Mouse (Mus musculus) MEL (cell line): ENCODE results near the gene St6galnac3. TPM values are rescaled to one million over a fixed set of nuclear protein-coding genes. Genes with fewer than 3 reads are reported as not detected.

Experiments
- DNase-seq: peaks from one replicate; pipeline ENCODE4 v3.0.0; 2011; ENCODE audit warnings: low read depth, low spot score
- H3K27ac ChIP-seq: 2 replicates; pipeline ENCODE4 v1.5.1; 2012; ENCODE audit warnings: low read depth, mild to moderate bottlenecking, control low read depth, low read length, moderate library complexity; ENCODE audit not compliant: control insufficient read depth
- H3K27me3 ChIP-seq, 2 experiments: fragments of 150-350 bp in 1 of 2; sonication (generic) in 1 of 2; 2 replicates each; pipeline ENCODE4 v1.6.1; 2012; ENCODE audit warnings: low read length in 2 of 2, mild to moderate bottlenecking in 2 of 2, improper control_type of control experiment in 1 of 2, moderate library complexity in 1 of 2; ENCODE audit not compliant: insufficient read depth in 2 of 2, control insufficient read depth in 1 of 2
- H3K36me3 ChIP-seq, 2 experiments: 2 replicates each; pipeline ENCODE4 v1.6.1; 2012 to 2014; ENCODE audit warnings: low read length in 2 of 2, improper control_type of control experiment in 1 of 2, inconsistent platforms in 1 of 2, mild to moderate bottlenecking in 1 of 2; ENCODE audit not compliant: insufficient read depth in 2 of 2, control insufficient read depth in 1 of 2
- H3K4me1 ChIP-seq, 2 experiments: fragments of 150-350 bp in 1 of 2; sonication (generic) in 1 of 2; 2 replicates each; pipeline ENCODE4 v1.6.1; 2012; ENCODE audit warnings: low read length in 2 of 2, improper control_type of control experiment in 1 of 2, mild to moderate bottlenecking in 1 of 2; ENCODE audit not compliant: insufficient read depth in 2 of 2, control insufficient read depth in 1 of 2
- H3K4me3 ChIP-seq, 2 experiments: fragments of 150-350 bp in 1 of 2; sonication (generic) in 1 of 2; 2 replicates each; pipeline ENCODE4 v1.5.1; 2012; ENCODE audit warnings: low read depth in 2 of 2, low read length in 2 of 2, mild to moderate bottlenecking in 2 of 2, moderate library complexity in 2 of 2, control low read depth in 1 of 2, improper control_type of control experiment in 1 of 2; ENCODE audit not compliant: control insufficient read depth in 1 of 2, insufficient read depth in 1 of 2
- H3K79me2 ChIP-seq: 2 replicates; pipeline ENCODE4 v1.6.1; 2012; ENCODE audit warnings: mild to moderate bottlenecking, low read length, moderate library complexity; ENCODE audit not compliant: control insufficient read depth, poor library complexity, insufficient read depth
- H3K9ac ChIP-seq: 2 replicates; pipeline ENCODE4 v1.6.1; 2012; ENCODE audit warnings: low read depth, mild to moderate bottlenecking, control low read depth, low read length, moderate library complexity; ENCODE audit not compliant: control insufficient read depth, poor library complexity, severe bottlenecking
- H3K9me3 ChIP-seq: fragments of 150-350 bp; sonication (generic); replicated peaks from 2 replicates; pipeline ENCODE4 v1.6.1; 2012; ENCODE audit warnings: mild to moderate bottlenecking, low read length, improper control_type of control experiment, moderate library complexity; ENCODE audit not compliant: insufficient read depth
- BHLHE40 ChIP-seq: IDR thresholded peaks from 2 replicates; pipeline ENCODE4 v1.6.1; 2012; ENCODE audit warnings: low read depth, mild to moderate bottlenecking, inconsistent platforms, low read length, improper control_type of control experiment, borderline replicate concordance
- CHD1 ChIP-seq: IDR thresholded peaks from 2 replicates; pipeline ENCODE4 v1.6.1; 2012; ENCODE audit warnings: low read depth, mild to moderate bottlenecking, inconsistent platforms, low read length, improper control_type of control experiment
- CHD2 ChIP-seq: IDR thresholded peaks from 2 replicates; pipeline ENCODE4 v1.6.1; 2011; ENCODE audit warnings: low read length, improper control_type of control experiment
- E2F4 ChIP-seq: IDR thresholded peaks from 2 replicates; pipeline ENCODE4 v1.6.1; 2011; ENCODE audit warnings: low read depth, low read length, improper control_type of control experiment, borderline replicate concordance
- ELF1 ChIP-seq: IDR thresholded peaks from 2 replicates; pipeline ENCODE4 v1.6.1; 2014; ENCODE audit warnings: low read depth, mild to moderate bottlenecking, inconsistent platforms, low read length, improper control_type of control experiment, moderate library complexity
- EP300 ChIP-seq, 2 experiments: IDR thresholded peaks; 2 replicates each; pipeline ENCODE4 v1.6.1; 2011; ENCODE audit warnings: improper control_type of control experiment in 2 of 2, low read length in 2 of 2, low read depth in 1 of 2, mild to moderate bottlenecking in 1 of 2
- ETS1 ChIP-seq: IDR thresholded peaks from 2 replicates; pipeline ENCODE4 v1.6.1; 2012; ENCODE audit warnings: low read depth, mild to moderate bottlenecking, inconsistent platforms, low read length, improper control_type of control experiment, moderate library complexity
- GATA1 ChIP-seq: IDR thresholded peaks from 2 replicates; pipeline ENCODE4 v1.6.1; 2011; ENCODE audit warnings: low read depth, low read length, improper control_type of control experiment
- JUND ChIP-seq: IDR thresholded peaks from 2 replicates; pipeline ENCODE4 v1.6.1; 2011; ENCODE audit warnings: low read depth, mild to moderate bottlenecking, improper control_type of control experiment, low read length
- MAFK ChIP-seq: IDR thresholded peaks from 2 replicates; pipeline ENCODE4 v1.6.1; 2011; ENCODE audit warnings: low read depth, mild to moderate bottlenecking, low read length, improper control_type of control experiment, borderline replicate concordance
- MAZ ChIP-seq: IDR thresholded peaks from 2 replicates; pipeline ENCODE4 v1.6.1; 2012; ENCODE audit warnings: low read depth, mild to moderate bottlenecking, inconsistent platforms, low read length, improper control_type of control experiment
- MYC ChIP-seq: IDR thresholded peaks from 2 replicates; pipeline ENCODE4 v1.6.1; 2011; ENCODE audit warnings: low read depth, mild to moderate bottlenecking, low read length, improper control_type of control experiment, moderate library complexity
- NELFE ChIP-seq: IDR thresholded peaks from 2 replicates; pipeline ENCODE4 v1.6.1; 2011; ENCODE audit warnings: low read depth, low read length, improper control_type of control experiment
- NRF1 ChIP-seq: IDR thresholded peaks from 2 replicates; pipeline ENCODE4 v1.6.1; 2014; ENCODE audit warnings: low read depth, mild to moderate bottlenecking, inconsistent platforms, low read length, improper control_type of control experiment, moderate library complexity; ENCODE audit not compliant: poor library complexity, insufficient read depth, severe bottlenecking
- POLR2A ChIP-seq, 2 experiments: IDR thresholded peaks; 2 replicates each; pipeline ENCODE4 v1.6.1; 2011 to 2012; ENCODE audit warnings: low read length in 2 of 2, mild to moderate bottlenecking in 2 of 2, control low read depth in 1 of 2, improper control_type of control experiment in 1 of 2, low read depth in 1 of 2, moderate library complexity in 1 of 2; ENCODE audit not compliant: control insufficient read depth in 1 of 2, insufficient read depth in 1 of 2, poor library complexity in 1 of 2
- POLR2AphosphoS5 ChIP-seq: IDR thresholded peaks from 2 replicates; pipeline ENCODE4 v1.6.1; 2012; ENCODE audit warnings: low read depth, borderline replicate concordance, mild to moderate bottlenecking, inconsistent platforms, low read length, moderate library complexity, mixed read lengths
- TCF12 ChIP-seq: IDR thresholded peaks from 2 replicates; pipeline ENCODE4 v1.6.1; 2014; ENCODE audit warnings: low read depth, mild to moderate bottlenecking, inconsistent platforms, low read length, improper control_type of control experiment, moderate library complexity
- UBTF ChIP-seq: IDR thresholded peaks from 2 replicates; pipeline ENCODE4 v1.6.1; 2012; ENCODE audit warnings: low read depth, mild to moderate bottlenecking, inconsistent platforms, low read length, improper control_type of control experiment, moderate library complexity, borderline replicate concordance; ENCODE audit not compliant: insufficient read depth
- USF2 ChIP-seq, 2 experiments: IDR thresholded peaks; 2 replicates each; pipeline ENCODE4 v1.6.1; 2011 to 2012; ENCODE audit warnings: improper control_type of control experiment in 2 of 2, low read length in 2 of 2, borderline replicate concordance in 1 of 2, inconsistent platforms in 1 of 2, low read depth in 1 of 2, mild to moderate bottlenecking in 1 of 2; ENCODE audit not compliant: insufficient read depth in 1 of 2
- polyA plus RNA-seq, 2 experiments: library from polyadenylated mRNA; stranded (reverse) in 1 of 2; unstranded in 1 of 2; fragments of >175 nt in 1 of 2; fragments of >200 nt in 1 of 2; gene quantifications; 2 replicates each; pipeline versions ENCODE4 v1.2.1 to v1.2.4; 2012; ENCODE audit warnings: low replicate concordance in 2 of 2, low read depth in 1 of 2; ENCODE audit not compliant: insufficient read length in 2 of 2, insufficient read depth in 1 of 2, missing spikeins in 1 of 2
- total RNA-seq: library from RNA; depleted of rRNA; stranded (reverse); fragments of 300-350 nt; gene quantifications from 2 replicates; pipeline ENCODE4 v1.2.3, GENCODE M21; 2012

St6galnac3 gene
- total and polyA plus RNA-seq, 3 experiments, result 7.8 to 11.4 TPM; not detected in 1

DNA sequence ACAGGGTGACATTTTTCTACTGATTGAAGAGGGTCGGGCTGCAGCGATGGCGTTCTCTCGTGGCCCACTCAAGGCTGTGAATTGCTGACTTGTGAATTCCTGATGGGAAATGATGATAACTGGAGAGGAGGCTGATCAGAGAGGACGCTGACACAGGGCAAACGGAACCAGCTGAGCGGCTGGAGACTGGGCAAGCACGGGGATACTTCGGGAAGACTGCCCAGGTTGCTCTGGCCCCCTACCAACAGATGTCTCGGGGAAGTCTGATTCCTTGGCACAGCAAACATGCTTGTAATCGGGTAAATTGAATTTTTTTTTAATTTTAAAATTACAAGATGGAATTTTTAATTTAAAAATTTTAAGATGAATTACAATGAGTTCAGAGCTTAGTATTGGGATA lies 168.4 kb downstream of the St6galnac3 start:
- H3K27ac ChIP-seq, result no peak overlapping the region
- TF ChIP-seq E2F4, result no peak
- TF ChIP-seq CHD1, result no peak
- no peak for TF ChIP-seq TCF12
- no peak for TF ChIP-seq MAFK
- TF ChIP-seq ETS1, result no peak
- no peak for TF ChIP-seq MAZ
- no peak for TF ChIP-seq BHLHE40
- TF ChIP-seq POLR2AphosphoS5, result no peak
- TF ChIP-seq EP300 (IDR thresholded peaks at IDR 0.05; ENCODE audit: low read depth in 1 of 2, low read length in 2 of 2), result no peak
- TF ChIP-seq POLR2A (IDR thresholded peaks at IDR 0.05; ENCODE audit: control insufficient read depth in 1 of 2, insufficient read depth in 1 of 2, low read depth in 1 of 2, low read length in 2 of 2, poor library complexity in 1 of 2), result no peak
- no peak for TF ChIP-seq ELF1
- TF ChIP-seq NRF1, result no peak
- TF ChIP-seq NELFE, result no peak
- no peaks in the 10 kb centered on the region for H3K27me3 ChIP-seq
- no peak overlapping the region for H3K4me3 ChIP-seq
- no peaks in the 10 kb centered on the region; a peak in 1 of 4 replicates for H3K36me3 ChIP-seq
- peaks cover 2% of the 10 kb centered on the region; the same call in 1 of the 2 replicates for H3K79me2 ChIP-seq
- DNase-seq, result no peak
- H3K9me3 ChIP-seq, result no peaks in the 10 kb centered on the region
- no peaks in the 10 kb centered on the region for H3K4me1 ChIP-seq
- H3K9ac ChIP-seq, result no peak overlapping the region

DNA sequence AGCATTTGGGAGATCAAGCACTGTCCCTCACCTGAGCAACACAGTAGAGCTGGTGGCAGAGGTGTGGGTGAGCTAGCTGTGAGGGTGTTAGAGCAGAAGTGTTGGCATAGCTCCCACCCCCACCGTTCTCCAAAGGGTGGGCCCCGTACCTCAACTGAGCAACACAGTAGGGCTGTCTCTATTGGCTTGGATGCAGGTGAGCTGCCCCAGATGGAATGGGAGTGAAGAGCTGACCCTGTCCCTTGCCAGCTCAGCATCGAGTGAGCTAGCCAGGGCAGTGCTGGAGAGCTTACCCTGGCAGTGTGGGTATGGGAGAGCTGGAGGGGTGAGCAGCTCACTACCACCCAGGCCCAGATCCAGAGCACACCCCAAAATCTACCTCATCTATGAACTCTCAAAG lies 171.3 kb downstream of the St6galnac3 start:
- Histone ChIP-seq H3K9me3 (no peaks in the 10 kb centered on the region), H3K4me3 (no peak overlapping the region), H3K79me2 (peaks cover 2% of the 10 kb centered on the region; the same call in 1 of the 2 replicates), H3K9ac (no peak overlapping the region), H3K27ac (no peak overlapping the region), H3K36me3 (no peaks in the 10 kb centered on the region; a peak in 1 of 4 replicates)
- no peak for DNase-seq
- TF ChIP-seq MYC (no peak), GATA1 (no peak), CHD2 (no peak), JUND (no peak), USF2 (IDR thresholded peaks at IDR 0.05; ENCODE audit: borderline replicate concordance in 1 of 2, insufficient read depth in 1 of 2, low read depth in 1 of 2, low read length in 2 of 2) (no peak), POLR2A (IDR thresholded peaks at IDR 0.05; ENCODE audit: control insufficient read depth in 1 of 2, insufficient read depth in 1 of 2, low read depth in 1 of 2, low read length in 2 of 2, poor library complexity in 1 of 2) (no peak), UBTF (no peak)
- TF ChIP-seq, all 39 proteins: peak for 0
- Histone ChIP-seq H3K27me3 (no peaks in the 10 kb centered on the region), H3K4me1 (no peaks in the 10 kb centered on the region)
